Mouse (Mus musculus) embryonic facial prominence, embryonic 15.5 days (tissue): ENCODE measurements at regions not wholly inside any gene's neighbourhood (a gene's known extent, or its start where the extent isn't known, plus 50 kb on each side); places are given as distances from the start of the nearest gene placed in this dataset.
"Not testable (repeated sequence)": the region's sequence is repeated elsewhere in the genome, so short reads cannot be mapped to it uniquely, and the experiment has no call there.

Experiments used
- ATAC-seq: fragments of 200-750 bp; cut with Nextera tagmentation; 2 replicates; pipeline ENCODE4 v1.8.0; 2017; ENCODE audit warnings: low read depth, moderate TSS enrichment; ENCODE audit not compliant: insufficient number of reproducible peaks, low FRiP score, low TSS enrichment
- H3K27ac ChIP-seq: fragments of 300-500 bp; sonication (generic); replicated peaks from 2 replicates; pipeline ENCODE4 v1.5.1; 2015; ENCODE audit warnings: mild to moderate bottlenecking, inconsistent platforms
- H3K27me3 ChIP-seq: fragments of 300-500 bp; sonication (generic); 2 replicates; pipeline ENCODE4 v1.6.1; 2015; ENCODE audit warnings: inconsistent platforms
- H3K36me3 ChIP-seq: fragments of 300-500 bp; sonication (generic); 2 replicates; pipeline ENCODE4 v1.6.1; 2015; ENCODE audit warnings: mild to moderate bottlenecking, inconsistent platforms
- H3K4me1 ChIP-seq: fragments of 300-500 bp; sonication (generic); 2 replicates; pipeline ENCODE4 v1.6.1; 2015; ENCODE audit warnings: inconsistent platforms
- H3K4me2 ChIP-seq: fragments of 300-500 bp; sonication (generic); replicated peaks from 2 replicates; pipeline ENCODE4 v1.6.1; 2015; ENCODE audit warnings: mild to moderate bottlenecking, inconsistent platforms
- H3K4me3 ChIP-seq: fragments of 300-500 bp; sonication (generic); replicated peaks from 2 replicates; pipeline ENCODE4 v1.5.1; 2015; ENCODE audit warnings: mild to moderate bottlenecking, inconsistent platforms
- H3K9ac ChIP-seq: fragments of 300-500 bp; sonication (generic); 2 replicates; pipeline ENCODE4 v1.6.1; 2015; ENCODE audit warnings: inconsistent platforms
- H3K9me3 ChIP-seq: fragments of 300-500 bp; sonication (generic); replicated peaks from 2 replicates; pipeline ENCODE4 v1.6.1; 2016; ENCODE audit warnings: inconsistent platforms
- WGBS: fragments of 180-500 bp; shearing (Covaris S2); methylation state at CpG from one replicate; pipeline ENCODE4 v1.1.7; 2015; 5-methylcytosine and 5-hydroxymethylcytosine counted together

DNA sequence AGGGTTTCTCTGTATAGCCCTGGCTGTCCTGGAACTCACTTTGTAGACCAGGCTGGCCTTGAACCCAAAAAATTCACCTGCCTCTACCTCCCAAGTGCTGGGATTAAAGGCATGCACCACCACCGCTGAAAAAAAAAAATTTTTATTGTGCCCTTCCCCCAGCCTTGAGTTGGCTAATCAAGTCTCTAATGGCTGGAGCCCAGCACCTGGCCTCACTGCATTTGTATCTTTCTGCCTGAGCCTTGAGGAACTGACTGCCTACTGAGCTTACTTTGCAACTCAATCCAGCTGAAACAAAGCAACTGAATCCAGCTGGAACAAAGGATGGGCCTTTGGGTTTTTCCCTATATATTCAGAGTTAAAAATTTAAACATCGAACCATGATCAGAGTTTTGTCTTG lies 153.3 kb upstream of the Ccnh start:
- H3K4me3 ChIP-seq = no peak overlapping the region
- no peaks in the 10 kb centered on the region for H3K4me1 ChIP-seq
- no peak for ATAC-seq
- H3K4me2 ChIP-seq = no peak overlapping the region
- no peaks in the 10 kb centered on the region for H3K36me3 ChIP-seq
- no peak overlapping the region for H3K27ac ChIP-seq
- H3K27me3 ChIP-seq = no peaks in the 10 kb centered on the region
- 77% methylated on average over 2 of the region's 2 CpGs for WGBS
- H3K9ac ChIP-seq = no peak overlapping the region
- no peaks in the 10 kb centered on the region for H3K9me3 ChIP-seq

DNA sequence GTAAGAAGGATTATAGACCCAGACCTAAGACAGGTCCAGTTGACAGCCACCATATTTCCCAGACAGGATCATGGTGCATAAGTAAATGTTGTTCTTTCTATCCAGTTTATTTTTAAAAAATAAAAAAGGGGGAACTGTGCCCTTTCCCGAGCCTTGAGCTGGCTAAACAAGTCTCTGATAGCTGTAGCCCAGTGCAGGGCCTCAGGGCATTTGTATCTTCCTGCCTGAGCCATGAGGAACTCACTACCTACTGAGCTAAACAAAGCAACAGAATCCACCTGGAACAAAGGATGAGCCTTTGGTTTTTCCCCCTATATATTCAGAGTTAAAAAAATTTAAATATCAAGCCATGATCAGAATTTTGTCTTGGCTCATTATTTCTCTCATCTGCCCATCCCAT lies 152.4 kb upstream of the Ccnh start:
- 53% methylated on average over 1 of the region's 1 CpGs for WGBS
- no peaks in the 10 kb centered on the region for H3K36me3 ChIP-seq
- H3K4me3 ChIP-seq = no peak overlapping the region
- H3K9me3 ChIP-seq = no peaks in the 10 kb centered on the region
- no peak overlapping the region for H3K4me2 ChIP-seq
- H3K27ac ChIP-seq = no peak overlapping the region
- H3K4me1 ChIP-seq = no peaks in the 10 kb centered on the region
- no peak for ATAC-seq
- no peak overlapping the region for H3K9ac ChIP-seq
- no peaks in the 10 kb centered on the region for H3K27me3 ChIP-seq

DNA sequence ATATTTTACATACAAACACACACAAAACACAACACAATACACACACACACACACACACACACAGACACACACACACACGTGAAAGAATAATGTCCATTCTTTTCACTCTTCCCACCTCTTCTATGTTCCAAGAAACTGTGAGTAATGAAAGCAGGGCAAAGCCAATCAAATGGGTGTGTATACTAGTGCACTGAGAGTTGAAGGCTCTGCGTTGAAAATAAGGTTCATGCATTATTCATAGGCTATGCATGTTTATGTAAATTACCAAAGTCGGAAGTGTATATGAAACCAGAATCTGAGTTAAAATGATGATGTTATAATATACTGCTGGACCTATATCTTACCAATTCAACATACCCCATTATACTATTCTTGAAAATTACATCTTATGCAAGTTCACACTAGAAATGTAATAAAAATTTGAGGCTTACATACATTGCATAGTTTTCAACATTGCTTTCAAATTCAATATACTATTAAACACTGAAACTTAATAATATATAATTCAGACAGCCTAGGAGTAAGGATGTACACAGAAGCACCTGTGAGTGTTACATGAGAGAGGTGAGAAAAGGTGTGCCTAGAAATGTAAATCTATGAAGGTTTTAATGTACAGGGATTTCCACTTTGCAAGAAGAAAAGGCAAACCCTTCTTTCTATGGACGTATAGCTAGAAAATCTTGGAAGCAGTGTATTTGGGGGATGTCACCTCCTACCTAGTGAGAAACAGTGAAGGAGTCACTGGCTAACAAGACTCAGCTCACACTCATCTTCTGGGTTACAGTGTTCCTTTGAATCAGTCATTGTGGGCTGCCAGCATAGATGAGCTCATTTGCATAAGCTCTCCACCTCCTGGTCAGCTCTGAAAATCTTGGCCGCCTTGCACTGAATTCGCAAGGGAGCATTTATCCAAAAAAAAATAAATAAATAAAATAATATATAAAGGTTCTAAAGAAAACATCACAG lies 122.3 kb upstream of the Ccnh start:
- Histone ChIP-seq H3K27ac (no peak overlapping the region), H3K4me3 (no peak overlapping the region), H3K36me3 (no peaks in the 10 kb centered on the region), H3K9me3 (no peaks in the 10 kb centered on the region), H3K27me3 (no peaks in the 10 kb centered on the region), H3K9ac (no peak overlapping the region), H3K4me2 (no peak overlapping the region), H3K4me1 (no peaks in the 10 kb centered on the region)
- no peak for ATAC-seq
- 54% methylated on average over 6 of the region's 6 CpGs for WGBS

DNA sequence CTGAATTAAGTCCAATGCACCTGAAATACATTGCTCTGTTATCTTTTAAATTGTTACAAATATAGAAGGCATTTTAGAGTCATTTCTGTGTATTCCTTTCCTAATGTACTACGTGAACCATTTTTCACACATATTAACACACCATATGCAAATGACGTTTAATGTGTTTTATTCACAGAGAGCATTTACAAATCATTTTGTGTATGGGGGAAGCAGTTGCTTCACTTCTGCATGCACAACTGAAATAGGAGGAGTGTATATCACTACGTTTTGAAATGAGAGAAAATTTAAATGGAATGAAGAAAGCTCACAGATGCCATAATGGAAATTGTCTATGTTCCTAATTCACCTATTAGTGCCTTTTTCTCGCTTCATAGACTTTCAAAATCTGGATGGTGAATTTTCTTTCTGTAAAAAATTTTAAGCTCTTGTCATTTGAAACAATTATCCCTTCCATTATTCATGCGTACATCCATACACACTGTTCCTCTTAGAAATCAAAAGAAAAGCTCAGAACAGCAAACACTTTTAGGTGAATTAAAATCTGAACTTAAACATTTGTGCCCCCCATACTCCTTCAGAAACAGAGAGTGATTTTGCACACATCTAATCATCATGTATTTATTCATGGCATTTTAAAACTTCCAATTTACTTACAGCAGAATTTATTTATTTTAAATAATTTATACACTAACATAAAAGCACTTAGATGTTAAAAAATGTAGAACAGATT lies 121.5 kb upstream of the Ccnh start:
- Histone ChIP-seq H3K4me2 (no peak overlapping the region), H3K9ac (no peak overlapping the region), H3K9me3 (no peaks in the 10 kb centered on the region), H3K4me1 (no peaks in the 10 kb centered on the region), H3K4me3 (no peak overlapping the region), H3K27ac (no peak overlapping the region), H3K27me3 (no peaks in the 10 kb centered on the region), H3K36me3 (no peaks in the 10 kb centered on the region)
- ATAC-seq = no peak
- 67% methylated on average over 5 of the region's 5 CpGs for WGBS

DNA sequence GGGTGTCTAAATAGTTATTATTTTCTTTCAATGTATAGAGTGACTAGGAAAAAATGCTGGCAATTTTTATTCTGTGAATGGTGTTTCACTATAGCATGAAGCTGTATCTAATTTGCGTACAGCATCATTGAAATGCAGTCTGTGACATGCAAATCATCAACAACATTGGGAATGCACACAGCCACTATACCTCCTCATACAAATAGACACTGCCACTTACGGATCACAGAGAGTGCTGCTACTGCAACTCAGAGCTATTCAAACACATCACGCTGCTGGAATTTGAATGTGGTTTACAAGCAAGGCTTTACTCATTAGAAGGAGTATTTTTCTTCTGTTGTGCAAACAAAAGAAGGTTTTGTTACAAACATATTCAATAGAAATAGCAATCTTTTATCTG lies 120.8 kb upstream of the Ccnh start:
- Histone ChIP-seq H3K4me1 (no peaks in the 10 kb centered on the region), H3K27me3 (no peaks in the 10 kb centered on the region), H3K4me3 (no peak overlapping the region), H3K9ac (no peak overlapping the region), H3K9me3 (no peaks in the 10 kb centered on the region), H3K4me2 (no peak overlapping the region), H3K27ac (no peak overlapping the region), H3K36me3 (no peaks in the 10 kb centered on the region)
- no peak for ATAC-seq
- WGBS = 65% methylated on average over 3 of the region's 3 CpGs

GRCm38 (mm10) chr13:85083335-85083734 lies 105.9 kb upstream of the Ccnh start:
- Histone ChIP-seq H3K36me3 (no peaks in the 10 kb centered on the region), H3K27me3 (no peaks in the 10 kb centered on the region), H3K27ac (no peak overlapping the region), H3K9me3 (no peaks in the 10 kb centered on the region), H3K4me3 (no peak overlapping the region), H3K9ac (no peak overlapping the region), H3K4me2 (no peak overlapping the region), H3K4me1 (no peaks in the 10 kb centered on the region)
- ATAC-seq = no peak
- WGBS = 64% methylated on average over 5 of the region's 5 CpGs

DNA sequence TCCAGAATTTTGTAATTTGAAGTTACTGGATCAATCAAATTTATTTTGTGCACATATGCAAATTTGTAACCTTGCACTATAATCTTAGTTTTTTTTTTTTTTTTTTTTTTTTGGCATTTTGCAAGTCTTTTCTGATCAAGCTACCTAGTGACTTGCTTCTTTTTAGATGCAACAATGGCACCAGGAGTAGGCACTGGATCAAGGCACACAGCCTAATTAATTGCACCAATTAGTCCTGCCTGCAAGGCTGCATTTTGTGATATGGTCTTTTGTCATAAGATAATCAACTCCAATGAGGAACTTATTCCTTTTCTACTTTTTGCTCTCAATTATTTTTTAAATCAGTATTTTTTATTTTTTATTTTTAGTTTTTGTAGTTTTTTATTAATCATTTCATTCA lies 105.5 kb upstream of the Ccnh start:
- H3K27me3 ChIP-seq = no peaks in the 10 kb centered on the region
- no peak overlapping the region for H3K27ac ChIP-seq
- H3K9ac ChIP-seq = no peak overlapping the region
- no peak overlapping the region for H3K4me2 ChIP-seq
- H3K9me3 ChIP-seq = no peaks in the 10 kb centered on the region
- no peak for ATAC-seq
- no peak overlapping the region for H3K4me3 ChIP-seq
- H3K36me3 ChIP-seq = no peaks in the 10 kb centered on the region
- no peaks in the 10 kb centered on the region for H3K4me1 ChIP-seq

DNA sequence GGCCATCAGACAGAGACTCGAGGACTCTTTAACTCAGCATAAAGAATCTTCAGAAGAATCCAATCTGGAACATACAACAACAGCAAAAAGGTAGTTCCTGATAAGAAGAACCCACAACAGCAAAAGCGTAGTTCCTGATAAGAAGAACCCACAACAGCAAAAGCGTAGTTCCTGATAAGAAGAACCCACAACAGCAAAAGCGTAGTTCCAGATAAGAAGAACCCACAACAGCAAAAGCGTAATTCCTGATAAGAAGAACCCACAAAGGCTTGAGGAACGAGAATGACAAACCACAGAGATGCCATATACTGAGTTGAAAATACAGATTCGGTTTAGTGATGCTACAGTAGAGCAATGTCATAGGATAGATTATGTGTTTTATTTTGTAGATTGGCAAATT lies 93.0 kb upstream of the Ccnh start:
- Histone ChIP-seq H3K9ac (no peak overlapping the region), H3K9me3 (0 out of 2 replicates have a peak, but pooled peaks cover 10% of the 10 kb centered on the region), H3K4me2 (no peak overlapping the region), H3K27me3 (no peaks in the 10 kb centered on the region), H3K36me3 (no peaks in the 10 kb centered on the region), H3K4me1 (no peaks in the 10 kb centered on the region), H3K4me3 (no peak overlapping the region), H3K27ac (no peak overlapping the region)
- 84% methylated on average over 7 of the region's 7 CpGs for WGBS
- no peak for ATAC-seq

- no peak overlapping the region for H3K27ac ChIP-seq
- no peak overlapping the region for H3K4me3 ChIP-seq
- no peak for ATAC-seq
- WGBS = 86% methylated on average over 2 of the region's 2 CpGs
- H3K4me2 ChIP-seq = no peak overlapping the region
- H3K27me3 ChIP-seq = no peaks in the 10 kb centered on the region
- H3K9me3 ChIP-seq = no peaks in the 10 kb centered on the region
- H3K9ac ChIP-seq = no peak overlapping the region
- H3K4me1 ChIP-seq = no peaks in the 10 kb centered on the region
- H3K36me3 ChIP-seq = no peaks in the 10 kb centered on the region
Observed at GRCm38 (mm10) chr13:85123309-85123708, 65.9 kb upstream of the Ccnh start.

DNA sequence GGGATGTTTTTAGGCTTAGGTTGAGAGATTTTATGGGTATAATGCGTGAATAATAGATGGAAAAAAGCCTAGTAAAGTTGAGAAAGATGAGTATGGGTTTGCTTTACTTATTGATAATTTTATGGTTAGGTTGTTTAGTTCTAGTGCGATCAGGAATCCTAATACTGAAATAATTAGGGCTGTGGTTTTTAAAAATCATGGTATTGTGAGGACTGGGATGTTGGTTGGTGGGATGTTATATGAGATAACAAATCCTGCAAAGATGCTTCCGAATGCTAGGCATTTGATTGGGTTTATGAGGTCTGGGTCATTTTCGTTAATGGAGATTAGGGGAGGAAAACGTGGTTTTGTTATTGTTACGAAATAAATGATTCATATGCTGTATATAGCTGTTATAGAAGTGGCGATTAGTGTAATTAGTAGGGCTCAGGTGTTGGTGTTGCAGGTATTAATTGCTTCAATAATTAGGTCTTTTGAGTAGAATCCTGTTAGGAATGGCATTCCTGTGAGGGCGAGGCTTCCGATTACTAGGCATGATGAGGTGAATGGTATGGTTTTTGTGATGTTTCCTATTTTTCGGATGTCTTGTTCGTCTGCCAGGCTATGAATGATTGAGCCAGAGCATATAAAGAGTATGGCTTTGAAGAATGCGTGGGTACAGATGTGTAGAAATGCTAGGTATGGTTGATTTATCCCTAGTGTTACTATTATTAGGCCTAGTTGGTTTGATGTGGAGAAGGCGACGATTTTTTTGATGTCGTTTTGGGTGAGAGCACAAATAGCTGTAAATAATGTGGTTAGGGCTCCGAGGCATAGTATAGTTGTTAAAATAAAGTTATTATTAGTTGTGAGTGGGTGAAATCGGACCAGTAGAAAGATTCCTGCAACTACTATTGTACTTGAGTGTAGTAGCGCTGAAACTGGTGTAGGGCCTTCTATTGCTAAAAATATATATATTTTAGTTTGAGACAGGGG lies 62.3 kb upstream of the Ccnh start:
- 84% methylated on average over 18 of the region's 18 CpGs for WGBS
- not testable (repeated sequence) for H3K9ac ChIP-seq, H3K27ac ChIP-seq, H3K4me3 ChIP-seq, H3K4me2 ChIP-seq, H3K4me1 ChIP-seq, H3K27me3 ChIP-seq, H3K9me3 ChIP-seq, H3K36me3 ChIP-seq
- ATAC-seq = peak; percentile 100

GRCm38 (mm10) chr13:85127548-85127925 lies 61.7 kb upstream of the Ccnh start:
- no peak for ATAC-seq
- no peaks in the 10 kb centered on the region for H3K36me3 ChIP-seq
- 72% methylated on average over 1 of the region's 1 CpGs for WGBS
- no peaks in the 10 kb centered on the region for H3K9me3 ChIP-seq
- H3K4me2 ChIP-seq = no peak overlapping the region
- H3K27me3 ChIP-seq = no peaks in the 10 kb centered on the region
- no peak overlapping the region for H3K4me3 ChIP-seq
- H3K9ac ChIP-seq = no peak overlapping the region
- H3K4me1 ChIP-seq = no peaks in the 10 kb centered on the region
- H3K27ac ChIP-seq = no peak overlapping the region
